In the genomic region with DNA sequence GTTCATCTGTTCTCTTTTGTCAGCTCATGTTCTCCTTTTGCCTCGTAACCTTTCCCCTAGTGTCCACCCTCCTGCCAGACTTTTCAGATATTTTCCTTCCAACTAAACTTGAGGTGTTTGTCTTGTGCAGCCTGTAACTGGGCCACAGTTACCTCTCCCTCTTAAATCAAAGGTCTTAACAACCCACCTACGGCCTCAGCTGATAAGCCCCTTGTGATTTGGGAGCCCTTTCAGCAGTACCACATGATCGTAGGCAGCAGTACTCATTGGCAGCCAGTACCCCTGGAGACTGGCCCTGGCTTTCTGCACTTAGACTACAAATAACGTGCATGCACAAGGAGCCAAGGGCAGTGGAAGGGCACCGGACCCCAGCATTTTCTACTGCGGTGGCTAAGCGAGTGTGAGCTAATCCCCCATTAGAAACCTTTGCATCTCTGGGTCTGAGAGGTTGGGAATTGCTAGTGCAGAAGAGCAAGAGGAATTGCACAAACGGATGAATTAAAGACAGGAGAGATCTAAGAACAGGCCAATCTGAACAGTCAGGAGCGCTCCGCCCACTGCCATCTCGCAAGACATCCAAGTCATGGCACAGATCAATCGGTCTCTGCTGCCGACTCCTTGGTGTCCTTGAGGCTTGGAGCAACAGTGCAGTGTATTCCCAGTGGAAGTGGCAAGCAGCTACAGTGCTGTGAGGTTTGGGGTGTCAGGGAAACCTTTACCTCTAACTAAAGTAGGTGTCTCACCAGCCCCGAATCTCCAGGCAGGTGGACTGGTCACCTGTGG, we compare ENCODE assay signal across 14 mouse cellular contexts. TPM values are rescaled to one million over a fixed set of nuclear protein-coding genes. Genes with fewer than 3 reads are reported as not detected.
DNase-seq lines count a peak whose midpoint lies in the region; ATAC-seq and TF ChIP-seq lines count a peak whose summit lies in the region.
"Had no signal": no experiment of that assay in that cellular context is flagged by ENCODE, and none has a peak within 500 bp of the region (broad histone marks: within the 10 kb centered on the region; RNA-seq: fewer than 3 reads in every experiment).

No protein-coding gene starts in this region.

- DNase-seq in gastrocnemius, adult 18-20 months (ENCODE audit: low spot score) = peak; percentile 58
- DNase-seq in gastrocnemius, postnatal 4 days (ENCODE audit: low spot score in 2 of 2) = no peak
- no peak for DNase-seq in left cerebral cortex, adult 2 months (ENCODE audit: extremely low spot score in 1 of 2, low spot score in 2 of 2)
- no peak for DNase-seq in left cerebral cortex, adult 11 months (ENCODE audit: low spot score)
- DNase-seq in liver, postnatal 0 days = no peak
- no peak for DNase-seq in thymus, adult 2 months
- DNase-seq: B cell, adult 2 months; left cerebral cortex, postnatal 4 days; lung, postnatal 36 days had no signal

- TF ChIP-seq CTCF in left cerebral cortex, adult 2 months (IDR thresholded peaks at IDR 0.05) = no peak
- no peak for TF ChIP-seq CTCF in liver, postnatal 0 days (IDR thresholded peaks at IDR 0.05; ENCODE audit: low read depth)
- no peak for TF ChIP-seq CTCF in thymus, adult 2 months (IDR thresholded peaks at IDR 0.05; ENCODE audit: borderline replicate concordance, control insufficient read depth, extremely low read depth, insufficient read depth, low read length, poor library complexity)

- no peak for ATAC-seq in heart, embryonic 11.5 days (replicated peaks; ENCODE audit: insufficient number of reproducible peaks, low FRiP score, low TSS enrichment)
- ATAC-seq in liver, postnatal 0 days = no peak
- no peak for ATAC-seq in granulocyte monocyte progenitor cell, adult 5-6 weeks (replicated peaks; ENCODE audit: poor library complexity, severe bottlenecking)
- ATAC-seq: forebrain, embryonic 13.5 days; intestine, embryonic 16.5 days had no signal

- peaks cover 11% of the 10 kb centered on the region; the same call in 1 of the 2 replicates for H3K4me1 ChIP-seq in heart, embryonic 11.5 days (ENCODE audit: control insufficient read depth, insufficient read depth, low read length)
- H3K4me1 ChIP-seq in liver, postnatal 0 days (ENCODE audit: insufficient read depth) = peaks cover 9% of the 10 kb centered on the region
- H3K4me1 ChIP-seq in thymus, adult 2 months (replicated peaks; ENCODE audit: control insufficient read depth, insufficient read depth, low read length) = peaks cover 9% of the 10 kb centered on the region; the same call in 1 of the 2 replicates

- H3K9me3 ChIP-seq in heart, embryonic 11.5 days (replicated peaks; ENCODE audit: control insufficient read depth, low read length) = no peaks in the 10 kb centered on the region
- no peaks in the 10 kb centered on the region for H3K9me3 ChIP-seq in liver, postnatal 0 days (ENCODE audit: low read length)
- H3K9me3 ChIP-seq: forebrain, embryonic 13.5 days had no signal

- no peak for TF ChIP-seq POLR2A in thymus, adult 2 months (IDR thresholded peaks at IDR 0.05; ENCODE audit: control insufficient read depth, extremely low read depth, insufficient read depth, low read length, poor library complexity)

- H3K27ac ChIP-seq in left cerebral cortex, adult 2 months = peak overlapping the region; percentile 44; the same call in 1 of the 2 replicates
- peak overlapping the region; percentile 63 for H3K27ac ChIP-seq in heart, embryonic 11.5 days (ENCODE audit: low read depth, low read length)
- peak overlapping the region; percentile 34 for H3K27ac ChIP-seq in liver, postnatal 0 days (ENCODE audit: low read depth)
- H3K27ac ChIP-seq in thymus, adult 2 months (ENCODE audit: control insufficient read depth, insufficient read depth, low read length) = no peak overlapping the region
- H3K27ac ChIP-seq: forebrain, embryonic 13.5 days had no signal

- peak overlapping the region; percentile 42 for H3K4me2 ChIP-seq in heart, embryonic 11.5 days
- H3K4me2 ChIP-seq in liver, postnatal 0 days (ENCODE audit: low read depth, low read length) = no peak overlapping the region
- H3K4me2 ChIP-seq: forebrain, embryonic 13.5 days had no signal

- peaks cover 12% of the 10 kb centered on the region; the same call in 1 of the 2 replicates for H3K36me3 ChIP-seq in heart, embryonic 11.5 days (ENCODE audit: control insufficient read depth, insufficient read depth, low read length)
- peaks cover 12% of the 10 kb centered on the region for H3K36me3 ChIP-seq in liver, postnatal 0 days (replicated peaks; ENCODE audit: insufficient read depth, low read length)
- peaks cover 6% of the 10 kb centered on the region for H3K36me3 ChIP-seq in thymus, adult 2 months (ENCODE audit: control insufficient read depth, insufficient read depth, low read length)

- no peak for TF ChIP-seq EP300 in liver, postnatal 0 days (IDR thresholded peaks at IDR 0.05; ENCODE audit: low read depth)

- intact Hi-C loops in left cerebral cortex, adult 2 months (cut with DNase I) = no loop called here

- WGBS in heart, embryonic 11.5 days (ENCODE audit: insufficient replicate concordance) = 70% methylated on average over 14 of the region's 14 CpGs
- 81% methylated on average over 14 of the region's 14 CpGs for WGBS in liver, postnatal 0 days (ENCODE audit: insufficient replicate concordance)
- WGBS in thymus, adult 2 months = 98% methylated on average over 14 of the region's 14 CpGs

- no peak overlapping the region for H3K4me3 ChIP-seq in left cerebral cortex, adult 2 months
- no peak overlapping the region; the same call in 1 of the 2 replicates for H3K4me3 ChIP-seq in heart, embryonic 11.5 days (ENCODE audit: low read depth, low read length)
- no peak overlapping the region for H3K4me3 ChIP-seq in liver, postnatal 0 days (ENCODE audit: low read depth, low read length)
- H3K4me3 ChIP-seq in thymus, adult 2 months (ENCODE audit: control insufficient read depth, insufficient read depth, low read length) = no peak overlapping the region
- H3K4me3 ChIP-seq: forebrain, embryonic 13.5 days; myocyte had no signal

- no peaks in the 10 kb centered on the region for H3K27me3 ChIP-seq in heart, embryonic 11.5 days (ENCODE audit: control insufficient read depth, insufficient read depth, low read length)
- H3K27me3 ChIP-seq in liver, postnatal 0 days (ENCODE audit: insufficient read depth, low read length) = no peaks in the 10 kb centered on the region
- H3K27me3 ChIP-seq in thymus, adult 2 months (ENCODE audit: control insufficient read depth, insufficient read depth, low read length) = no peaks in the 10 kb centered on the region
- H3K27me3 ChIP-seq: forebrain, embryonic 13.5 days had no signal

- peak overlapping the region; percentile 56 for H3K9ac ChIP-seq in heart, embryonic 11.5 days (ENCODE audit: low read depth, low read length)
- peak overlapping the region; percentile 6; the same call in 1 of the 2 replicates for H3K9ac ChIP-seq in liver, postnatal 0 days (replicated peaks)
- H3K9ac ChIP-seq: forebrain, embryonic 13.5 days had no signal

RNA-seq across cellular contexts. Expression of a gene that starts 3.0 kb away (rescaled TPM):
- 100 to 1,000 TPM; 158 to 163 TPM for total RNA-seq in gastrocnemius, adult 18-20 months (2021)
- total RNA-seq in gastrocnemius, postnatal 4 days (2021) = 100 to 1,000 TPM; 117 to 133 TPM
- 10 to 100 TPM; 24.4 to 26.2 TPM for total RNA-seq in left cerebral cortex, adult 2 months (2021)
- polyA plus RNA-seq in heart, embryonic 11.5 days (2014; fragmentation: Nextera tagmentation; extraction: Ambion mirVana) = 190 and 199 TPM in 2 replicates
- 162 and 193 TPM in 2 replicates for polyA plus RNA-seq in liver, postnatal 0 days (2015; fragmentation: Nextera tagmentation; extraction: Ambion mirVana)
- total RNA-seq in granulocyte monocyte progenitor cell, adult 5-6 weeks (2014; fragmentation: Nextera tagmentation) = 59.1 and 62.1 TPM in 2 replicates
- total RNA-seq in granulocyte monocyte progenitor cell, adult 5-6 weeks (2017) = 36.6 and 39.9 TPM in 2 replicates
- polyA plus RNA-seq in thymus, adult 2 months (2012; rRNA removed) = 41.6 and 57.0 TPM in 2 replicates

RNA-seq across cellular contexts. Expression of a gene that starts 13.5 kb away (rescaled TPM):
- 1 to 10 TPM; 1.0 to 1.3 TPM for total RNA-seq in gastrocnemius, adult 18-20 months (2021)
- 1 to 10 TPM; 1.9 TPM for total RNA-seq in gastrocnemius, postnatal 4 days (2021)
- total RNA-seq in left cerebral cortex, adult 2 months (2021) = 10 to 100 TPM in 1 of 2 experiments, 1 to 10 TPM in 1; 6.8 to 14.8 TPM
- polyA plus RNA-seq in heart, embryonic 11.5 days (2014; fragmentation: Nextera tagmentation; extraction: Ambion mirVana) = 0.86 and 1.6 TPM in 2 replicates
- 0.22 and 0.35 TPM in 2 replicates for polyA plus RNA-seq in liver, postnatal 0 days (2015; fragmentation: Nextera tagmentation; extraction: Ambion mirVana)
- 2.3 and 2.8 TPM in 2 replicates for total RNA-seq in granulocyte monocyte progenitor cell, adult 5-6 weeks (2014; fragmentation: Nextera tagmentation)
- 0.72 and 1.3 TPM in 2 replicates for total RNA-seq in granulocyte monocyte progenitor cell, adult 5-6 weeks (2017)
- polyA plus RNA-seq in thymus, adult 2 months (2012; rRNA removed) = 11.3 and 18.2 TPM in 2 replicates

RNA-seq across cellular contexts. Expression of a gene that starts 15.0 kb away (rescaled TPM):
- 10 to 100 TPM; 52.1 to 57.5 TPM for total RNA-seq in gastrocnemius, adult 18-20 months (2021)
- total RNA-seq in gastrocnemius, postnatal 4 days (2021) = 10 to 100 TPM; 83.7 to 93.6 TPM
- total RNA-seq in left cerebral cortex, adult 2 months (2021) = 100 to 1,000 TPM; 131 to 142 TPM
- polyA plus RNA-seq in heart, embryonic 11.5 days (2014; fragmentation: Nextera tagmentation; extraction: Ambion mirVana) = 262 and 267 TPM in 2 replicates
- polyA plus RNA-seq in liver, postnatal 0 days (2015; fragmentation: Nextera tagmentation; extraction: Ambion mirVana) = 67.4 and 69.9 TPM in 2 replicates
- 243 and 246 TPM in 2 replicates for total RNA-seq in granulocyte monocyte progenitor cell, adult 5-6 weeks (2014; fragmentation: Nextera tagmentation)
- total RNA-seq in granulocyte monocyte progenitor cell, adult 5-6 weeks (2017) = 179 and 181 TPM in 2 replicates
- 241 and 251 TPM in 2 replicates for polyA plus RNA-seq in thymus, adult 2 months (2012; rRNA removed)

RNA-seq across cellular contexts. Expression of a gene that starts 40.7 kb away (rescaled TPM):
- total RNA-seq in gastrocnemius, adult 18-20 months (2021) = 10 to 100 TPM; 10.8 TPM
- total RNA-seq in gastrocnemius, postnatal 4 days (2021) = 10 to 100 TPM; 18.0 to 20.7 TPM
- 10 to 100 TPM; 37.7 to 41.7 TPM for total RNA-seq in left cerebral cortex, adult 2 months (2021)
- 14.0 and 17.6 TPM in 2 replicates for polyA plus RNA-seq in heart, embryonic 11.5 days (2014; fragmentation: Nextera tagmentation; extraction: Ambion mirVana)
- polyA plus RNA-seq in liver, postnatal 0 days (2015; fragmentation: Nextera tagmentation; extraction: Ambion mirVana) = 4.5 and 6.4 TPM in 2 replicates
- 20.6 and 45.1 TPM in 2 replicates for total RNA-seq in granulocyte monocyte progenitor cell, adult 5-6 weeks (2014; fragmentation: Nextera tagmentation)
- total RNA-seq in granulocyte monocyte progenitor cell, adult 5-6 weeks (2017) = 9.5 and 21.7 TPM in 2 replicates
- polyA plus RNA-seq in thymus, adult 2 months (2012; rRNA removed) = 166 and 188 TPM in 2 replicates

RNA-seq across cellular contexts. Expression of a gene that starts 40.8 kb away (rescaled TPM):
- total RNA-seq in gastrocnemius, adult 18-20 months (2021) = 10 to 100 TPM; 47.6 to 52.1 TPM
- total RNA-seq in gastrocnemius, postnatal 4 days (2021) = 10 to 100 TPM; 34.6 to 37.4 TPM
- total RNA-seq in left cerebral cortex, adult 2 months (2021) = 10 to 100 TPM; 65.8 to 69.6 TPM
- 75.8 and 77.2 TPM in 2 replicates for polyA plus RNA-seq in heart, embryonic 11.5 days (2014; fragmentation: Nextera tagmentation; extraction: Ambion mirVana)
- 35.6 and 40.9 TPM in 2 replicates for polyA plus RNA-seq in liver, postnatal 0 days (2015; fragmentation: Nextera tagmentation; extraction: Ambion mirVana)
- total RNA-seq in granulocyte monocyte progenitor cell, adult 5-6 weeks (2014; fragmentation: Nextera tagmentation) = 22.9 and 25.4 TPM in 2 replicates
- total RNA-seq in granulocyte monocyte progenitor cell, adult 5-6 weeks (2017) = 11.6 and 15.2 TPM in 2 replicates
- 58.8 and 65.4 TPM in 2 replicates for polyA plus RNA-seq in thymus, adult 2 months (2012; rRNA removed)
